Mouse (Mus musculus) neutrophil, adult 65 days (primary cell): ENCODE measurements around the gene Dynll1. TPM values are rescaled to one million over a fixed set of nuclear protein-coding genes. Genes with fewer than 3 reads are reported as not detected.

Source experiments
- total RNA-seq: library from RNA; stranded (reverse); gene quantifications from 2 replicates; pipeline ENCODE4 v1.2.4, GENCODE M21; 2023

The Dynll1 gene
- total RNA-seq: 149 and 192 TPM in 2 replicates

DNA sequence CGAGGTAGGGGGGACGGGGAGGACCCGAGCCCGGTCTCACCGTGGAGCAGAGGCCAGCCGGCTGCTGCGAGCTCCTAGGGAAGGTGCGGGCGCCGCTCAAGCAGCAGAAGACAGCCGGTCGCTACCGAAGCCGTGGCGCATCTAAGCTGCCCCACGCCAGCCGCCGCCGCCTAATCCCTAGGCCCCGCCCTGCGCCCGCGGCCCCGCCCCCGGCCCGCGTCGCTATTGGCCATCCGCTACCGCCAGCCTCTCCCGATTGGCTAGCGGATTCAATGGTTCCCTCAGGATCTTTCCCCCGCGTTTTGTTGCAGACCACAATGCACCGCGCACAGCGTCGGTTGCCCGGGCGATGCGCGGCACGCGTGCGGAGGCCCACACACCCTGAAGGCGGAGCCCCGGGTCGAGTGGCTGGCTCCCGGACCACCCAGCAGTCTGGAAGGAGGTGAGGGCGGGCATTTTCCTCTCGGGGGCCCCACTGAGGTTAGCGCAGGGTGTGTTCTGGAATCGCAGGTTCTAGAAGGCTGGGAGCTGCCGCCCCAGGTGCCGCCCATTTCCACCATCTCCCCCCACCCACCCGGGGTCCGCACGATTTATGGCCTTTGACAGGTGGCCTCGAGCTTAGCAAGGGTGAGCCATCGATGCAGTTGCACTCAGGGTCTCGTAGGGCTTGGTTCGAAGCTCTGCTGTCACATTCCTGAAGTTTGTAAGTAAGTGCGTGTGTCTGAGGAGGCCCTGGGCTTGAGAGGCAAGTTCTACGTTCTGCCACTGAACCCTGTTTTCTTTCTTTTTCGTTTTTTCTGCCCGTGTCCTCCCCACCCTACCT is at the start of gene Dynll1:
TSS of gene Dynll1 (minus strand) at position 208 of the 823 bp plus-strand sequence.

DNA sequence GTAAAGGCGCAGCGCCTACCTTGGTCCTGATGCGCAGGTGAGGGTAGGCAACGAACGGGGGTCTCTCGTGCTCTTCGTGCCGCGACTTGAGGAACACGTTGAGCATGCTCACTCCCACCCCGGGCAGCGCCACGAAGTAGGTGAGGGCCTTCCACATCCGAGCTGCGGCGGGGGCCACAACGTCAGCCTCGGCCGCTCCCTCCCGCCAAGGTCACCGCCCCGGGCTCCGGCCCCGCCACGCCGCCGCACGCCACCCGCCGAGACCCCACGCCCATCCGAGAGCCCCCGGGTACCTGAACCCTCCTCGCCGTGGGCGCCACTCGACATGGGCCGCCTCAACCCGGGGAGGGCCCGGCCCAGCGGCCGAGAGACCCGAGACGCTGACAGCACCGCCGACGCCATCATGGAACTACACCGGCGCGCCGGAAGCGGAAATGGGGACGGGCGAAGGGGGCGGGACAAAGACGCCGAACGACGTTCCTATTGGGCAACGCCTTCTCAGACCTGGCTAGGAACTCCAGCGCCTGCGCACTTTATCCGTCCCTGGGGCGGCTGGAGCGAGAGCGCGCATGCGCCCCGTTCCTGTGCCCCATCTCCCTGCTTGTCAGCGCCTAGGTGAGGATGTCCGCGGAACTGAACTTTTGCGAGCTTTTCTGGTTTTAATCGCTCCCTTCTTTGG is 47.9 kb upstream of the Dynll1 start, which contains the start of gene Cox6a1:
TSS of gene Cox6a1 (minus strand) at position 436 of the 679 bp plus-strand sequence.

DNA sequence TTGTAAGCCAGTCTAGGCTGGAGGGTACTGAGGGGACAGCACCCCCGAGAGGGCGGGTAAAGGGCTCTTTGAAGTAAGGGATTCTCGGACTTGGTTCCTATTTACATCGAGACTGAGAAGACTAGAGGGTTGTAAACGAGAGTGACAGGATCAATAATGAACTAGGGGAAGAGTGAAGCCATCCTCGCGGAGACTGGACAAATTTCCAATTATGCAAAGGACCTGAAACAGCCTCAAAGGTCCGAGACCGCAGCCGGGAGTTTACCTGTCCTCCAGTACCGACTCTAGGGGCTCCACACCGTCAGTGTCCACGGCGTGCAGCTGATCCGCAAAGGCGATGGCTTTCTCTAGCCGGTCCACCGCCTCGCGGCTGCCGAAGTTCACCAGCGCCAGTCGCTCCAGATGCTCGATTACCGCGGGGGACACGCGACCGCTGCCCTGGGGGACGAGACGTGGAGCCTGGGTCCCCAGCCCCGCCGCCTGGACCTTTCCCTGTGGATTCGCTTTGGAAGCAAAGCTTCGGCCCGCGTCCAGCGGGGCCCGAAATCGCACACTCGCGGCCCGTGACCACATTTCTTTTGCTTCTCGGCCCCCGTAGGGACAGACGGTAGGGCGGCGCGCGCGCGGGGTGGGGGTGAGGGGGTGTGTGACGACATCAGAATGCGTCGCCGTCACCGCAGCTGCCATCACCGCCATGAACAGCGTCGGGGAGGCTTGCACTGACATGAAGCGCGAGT is 39.9 kb upstream of the Dynll1 start, which contains the start of the genes Gatc and Triap1:
TSS of gene Gatc (minus strand) at position 602 of the 737 bp plus-strand sequence.
TSS of gene Triap1 (plus strand) at position 649 of the 737 bp plus-strand sequence.

DNA sequence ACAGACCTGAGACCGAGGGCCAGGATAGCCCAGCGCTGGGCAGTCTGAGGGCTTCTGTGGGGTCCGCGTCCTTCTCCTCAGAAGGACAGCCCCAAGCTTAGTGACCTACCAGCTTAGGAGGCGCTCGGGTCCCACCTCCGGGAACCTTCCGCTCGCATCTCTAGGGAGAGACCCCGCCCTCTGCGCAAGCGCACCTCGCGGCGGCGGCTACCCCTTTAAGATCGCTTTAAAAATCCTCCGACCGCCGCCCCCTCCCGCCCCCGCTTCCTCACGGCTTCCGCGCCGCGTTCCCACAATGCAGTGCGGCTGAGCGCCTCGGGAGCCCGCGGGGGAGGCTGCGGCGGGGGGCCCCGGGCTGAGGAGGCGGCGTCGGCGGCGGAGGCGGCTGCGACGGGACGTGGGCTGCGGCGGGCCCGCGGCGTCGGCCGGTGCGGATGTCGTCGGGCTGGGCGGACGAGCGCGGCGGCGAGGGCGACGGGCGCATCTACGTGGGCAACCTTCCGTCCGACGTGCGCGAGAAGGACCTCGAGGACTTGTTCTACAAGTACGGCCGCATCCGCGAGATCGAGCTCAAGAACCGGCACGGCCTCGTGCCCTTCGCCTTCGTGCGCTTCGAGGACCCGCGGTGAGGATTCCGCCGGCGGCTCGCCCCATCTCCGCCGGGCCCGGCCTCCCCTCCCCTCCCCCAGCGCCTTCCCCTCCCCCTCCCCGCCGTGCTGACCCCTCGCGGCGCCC is 26.2 kb upstream of the Dynll1 start, which contains the start of gene Srsf9:
TSS of gene Srsf9 (plus strand) at position 303 of the 735 bp plus-strand sequence.

DNA sequence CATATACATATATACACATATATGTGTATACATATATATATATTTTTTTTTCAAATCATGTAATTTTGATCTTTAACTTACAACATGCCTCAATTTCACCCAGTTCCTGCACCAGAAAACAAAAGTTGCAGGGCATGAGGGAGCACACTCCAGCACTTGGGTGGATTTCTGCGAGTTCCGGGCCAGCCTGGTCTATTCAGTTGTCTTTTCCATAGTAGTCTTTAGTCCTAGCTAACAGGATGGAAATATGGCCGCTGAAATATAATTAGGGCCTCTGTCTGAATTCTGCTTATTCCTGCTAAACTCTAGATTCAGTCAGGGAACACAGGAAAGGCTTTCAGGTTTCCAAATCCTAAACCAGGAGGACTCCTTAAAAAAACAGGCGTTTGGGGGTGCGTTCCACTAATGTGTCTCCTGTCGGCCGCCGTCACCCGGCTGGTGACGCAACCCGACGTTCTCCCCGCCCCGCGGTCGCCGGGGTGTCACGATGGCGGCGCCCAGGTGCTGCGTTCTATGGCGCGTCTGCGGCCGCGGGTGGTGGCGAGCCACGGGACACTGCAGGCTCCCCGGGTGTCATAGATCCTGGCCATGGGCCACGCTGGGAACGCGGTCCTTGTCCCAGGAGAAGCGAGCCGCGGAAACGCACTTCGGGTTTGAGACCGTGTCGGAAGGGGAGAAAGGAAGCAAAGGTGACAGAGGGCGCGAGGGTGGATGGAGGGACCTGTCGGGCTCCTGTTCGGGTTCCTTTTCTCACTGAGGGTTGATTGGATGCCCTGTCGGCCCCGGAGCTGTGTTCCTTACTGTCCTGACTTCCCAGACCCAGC is 21.4 kb downstream of the Dynll1 start, which contains the start of gene Coq5:
TSS of gene Coq5 (plus strand) at position 441 of the 824 bp plus-strand sequence.

DNA sequence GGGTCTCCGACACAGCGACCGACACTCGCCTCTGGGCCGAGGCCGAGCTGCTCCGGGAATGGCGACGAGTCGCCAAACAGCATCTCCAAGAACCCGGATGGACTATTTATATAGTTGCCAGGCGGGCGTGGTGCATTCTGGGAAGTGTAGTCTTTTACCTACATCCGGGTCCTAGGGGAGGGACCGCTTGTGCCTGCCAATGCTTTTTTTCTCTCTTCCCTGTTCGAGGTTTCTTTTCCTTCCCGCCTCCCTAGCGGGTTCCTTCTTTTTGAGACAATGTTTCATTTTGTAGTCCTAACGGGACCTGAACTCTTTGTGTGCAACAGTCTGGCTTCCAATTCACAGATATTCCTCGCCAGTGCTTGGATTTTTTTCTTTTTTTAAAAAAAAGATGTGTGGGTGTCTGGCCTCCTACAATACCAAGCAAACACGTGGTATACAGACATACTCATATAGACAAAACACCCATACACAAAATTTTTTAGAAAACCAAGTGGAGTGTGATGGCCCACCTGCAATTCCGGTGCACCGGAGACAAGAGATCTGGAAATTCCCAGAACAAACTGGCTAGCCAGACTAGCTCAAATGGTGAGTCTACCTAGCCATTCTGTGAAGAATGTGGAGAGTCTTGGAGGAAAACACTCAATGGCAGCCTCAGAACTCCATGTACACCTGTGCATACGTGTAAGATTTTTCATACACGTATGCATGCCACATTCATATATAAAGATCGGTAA is 27.8 kb downstream of the Dynll1 start, which contains the start of gene Rnf10:
TSS of gene Rnf10 (minus strand) at position 87 of the 737 bp plus-strand sequence.

Other genes with a start within 250 kb of the Dynll1 start
- gene Gm10401, start 202.7 kb downstream of the Dynll1 start, total RNA-seq: not detected in 2 replicates
- 15.0 and 18.2 TPM in 2 replicates for gene Acads, start 181.7 kb downstream of the Dynll1 start, total RNA-seq
- gene Unc119b, start 166.0 kb downstream of the Dynll1 start, total RNA-seq: 20.1 and 22.8 TPM in 2 replicates
- gene Mlec, start 142.8 kb downstream of the Dynll1 start, total RNA-seq: 109 and 155 TPM in 2 replicates
- gene Cabp1, start 106.6 kb downstream of the Dynll1 start, total RNA-seq: not detected in 2 replicates
- gene Pop5, start 65.2 kb downstream of the Dynll1 start, total RNA-seq: 8.1 and 11.9 TPM in 2 replicates
- gene Rnf10, start 28.1 kb downstream of the Dynll1 start, total RNA-seq: 197 and 217 TPM in 2 replicates
- 7.1 and 13.0 TPM in 2 replicates for gene Coq5, start 21.3 kb downstream of the Dynll1 start, total RNA-seq
- gene Srsf9, start 26.2 kb upstream of the Dynll1 start, total RNA-seq: 43.0 and 57.0 TPM in 2 replicates
- gene Gatc, start 40.2 kb upstream of the Dynll1 start, total RNA-seq: 4.6 and 6.4 TPM in 2 replicates
- 16.3 and 17.9 TPM in 2 replicates for gene Triap1, start 40.2 kb upstream of the Dynll1 start, total RNA-seq
- 186 and 217 TPM in 2 replicates for gene Cox6a1, start 48.0 kb upstream of the Dynll1 start, total RNA-seq
- gene Msi1, start 128.6 kb upstream of the Dynll1 start, total RNA-seq: not detected in 2 replicates
- gene Pla2g1b, start 165.3 kb upstream of the Dynll1 start, total RNA-seq: not detected in 2 replicates
- 1.4 and 6.7 TPM in 2 replicates for gene Sirt4, start 183.7 kb upstream of the Dynll1 start, total RNA-seq
- gene Pxn, start 205.7 kb upstream of the Dynll1 start, total RNA-seq: 398 and 435 TPM in 2 replicates